Comparison of ENCODE assay signal across 17 mouse cellular contexts in the genomic region with DNA sequence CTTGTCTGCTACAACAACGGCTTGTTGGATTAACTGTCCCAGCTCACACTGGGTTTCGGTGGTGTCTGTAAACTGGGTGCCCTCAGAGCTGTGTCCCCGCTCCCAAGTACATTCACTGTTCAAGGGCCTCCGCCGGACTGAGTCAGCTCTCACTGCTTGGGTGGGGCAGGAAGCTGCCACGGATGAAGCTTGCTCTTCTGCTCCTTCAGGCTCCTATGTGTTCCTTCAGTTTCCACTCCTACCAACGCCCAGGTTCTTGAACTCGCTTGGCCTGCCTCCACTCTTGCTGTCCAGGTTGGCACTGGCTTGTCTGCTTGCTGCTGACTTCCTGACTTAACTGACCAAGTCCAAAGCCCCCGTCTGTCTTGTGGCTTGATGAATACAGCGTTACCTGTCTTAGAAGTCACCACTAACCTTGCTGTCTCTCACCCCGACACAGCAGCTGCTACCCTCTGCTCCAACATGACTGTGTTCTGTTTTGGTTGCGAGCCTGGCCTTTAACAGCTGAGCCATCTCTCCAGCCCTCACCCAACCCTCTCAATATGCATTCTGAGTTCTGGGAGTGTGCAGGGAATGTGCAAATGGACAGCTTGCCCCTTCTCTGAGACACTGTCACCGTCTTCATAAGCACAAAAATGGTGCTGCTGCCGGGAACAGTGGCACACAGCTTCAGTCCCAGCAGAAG.
A peak's percentile ranks its signal among the peaks of the same experiment; 100 is the strongest.
DNase-seq lines count a peak whose midpoint lies in the region; ATAC-seq and TF ChIP-seq lines count a peak whose summit lies in the region.
"Had no signal": no experiment of that assay in that cellular context is flagged by ENCODE, and none has a peak within 500 bp of the region (broad histone marks: within the 10 kb centered on the region; RNA-seq: fewer than 3 reads in every experiment).

No protein-coding gene starts in this region.

- ATAC-seq in liver, embryonic 12.5 days: no peak
- ATAC-seq in intestine, postnatal 0 days: peak; percentile 75

- TF ChIP-seq CTCF in intestine, postnatal 0 days (IDR thresholded peaks at IDR 0.05; ENCODE audit: low read depth): no peak
- TF ChIP-seq CTCF in cerebellum, adult 2 months (IDR thresholded peaks at IDR 0.05; ENCODE audit: borderline replicate concordance, insufficient read depth, low read depth, low read length): no peak

- H3K27ac ChIP-seq in liver, embryonic 12.5 days: no peak overlapping the region
- H3K27ac ChIP-seq in intestine, postnatal 0 days (ENCODE audit: low read depth, low read length): peak overlapping the region; percentile 50
- no peak overlapping the region for H3K27ac ChIP-seq in cerebellum, adult 2 months (ENCODE audit: insufficient read depth, low read length)
- H3K27ac ChIP-seq: embryonic facial prominence, embryonic 10.5 days; forebrain, embryonic 10.5 days; heart, embryonic 15.5 days; layer of hippocampus, adult 2 months; liver, embryonic 15.5 days; midbrain, embryonic 12.5 days had no signal

- H3K4me3 ChIP-seq in liver, embryonic 12.5 days: no peak overlapping the region
- H3K4me3 ChIP-seq in intestine, postnatal 0 days (ENCODE audit: low read depth, low read length): no peak overlapping the region
- no peak overlapping the region for H3K4me3 ChIP-seq in cerebellum, adult 2 months (replicated peaks; ENCODE audit: insufficient read depth, low read depth, low read length)
- H3K4me3 ChIP-seq: embryonic facial prominence, embryonic 10.5 days; forebrain, embryonic 10.5 days; heart, embryonic 15.5 days; layer of hippocampus, adult 2 months; liver, embryonic 15.5 days; midbrain, embryonic 12.5 days had no signal

- no peak overlapping the region for H3K9ac ChIP-seq in liver, embryonic 12.5 days
- no peak overlapping the region for H3K9ac ChIP-seq in intestine, postnatal 0 days (ENCODE audit: low read depth, low read length)
- H3K9ac ChIP-seq: heart, embryonic 15.5 days; liver, embryonic 15.5 days; midbrain, embryonic 12.5 days had no signal

- H3K36me3 ChIP-seq in liver, embryonic 12.5 days: no peaks in the 10 kb centered on the region
- no peaks in the 10 kb centered on the region for H3K36me3 ChIP-seq in intestine, postnatal 0 days (ENCODE audit: control insufficient read depth, insufficient read depth)
- H3K36me3 ChIP-seq: embryonic facial prominence, embryonic 10.5 days; forebrain, embryonic 10.5 days; heart, embryonic 15.5 days; liver, embryonic 15.5 days; midbrain, embryonic 12.5 days had no signal

- peak; percentile 12 to 35 for DNase-seq in adrenal gland, adult (ENCODE audit: inconsistent age in 2 of 2, low spot score in 1 of 2)
- DNase-seq in adrenal gland, postnatal 4 days (ENCODE audit: low spot score in 2 of 2): no peak
- DNase-seq in liver: peak; percentile 18
- DNase-seq in naive thymus-derived CD4-positive, alpha-beta T cell, adult 2 months (ENCODE audit: low read depth): peak; percentile 68
- no peak for DNase-seq in B cell, adult 2 months
- no peak for DNase-seq in cerebellum, adult 2 months
- DNase-seq: cerebellum, adult 18-20 months; gastrocnemius, postnatal 10 days; retina, postnatal 1 day had no signal

- H3K9me3 ChIP-seq in liver, embryonic 12.5 days (replicated peaks): no peaks in the 10 kb centered on the region
- H3K9me3 ChIP-seq in intestine, postnatal 0 days (ENCODE audit: control insufficient read depth): no peaks in the 10 kb centered on the region
- H3K9me3 ChIP-seq: embryonic facial prominence, embryonic 10.5 days; forebrain, embryonic 10.5 days; heart, embryonic 15.5 days; liver, embryonic 15.5 days; midbrain, embryonic 12.5 days had no signal

- TF ChIP-seq POLR2A in cerebellum, adult 2 months (IDR thresholded peaks at IDR 0.05; ENCODE audit: borderline replicate concordance, insufficient read depth, low read length): no peak

- no peaks in the 10 kb centered on the region for H3K27me3 ChIP-seq in liver, embryonic 12.5 days (replicated peaks)
- no peaks in the 10 kb centered on the region for H3K27me3 ChIP-seq in intestine, postnatal 0 days (replicated peaks; ENCODE audit: control insufficient read depth, insufficient read depth, low read length)
- no peaks in the 10 kb centered on the region for H3K27me3 ChIP-seq in cerebellum, adult 2 months (ENCODE audit: control insufficient read depth, insufficient read depth, low read length)
- H3K27me3 ChIP-seq: heart, embryonic 15.5 days; liver, embryonic 15.5 days; midbrain, embryonic 12.5 days had no signal

- H3K4me2 ChIP-seq in liver, embryonic 12.5 days: no peak overlapping the region
- H3K4me2 ChIP-seq in intestine, postnatal 0 days (replicated peaks; ENCODE audit: low read depth): no peak overlapping the region; the same call in 1 of the 2 replicates
- H3K4me2 ChIP-seq: heart, embryonic 15.5 days; liver, embryonic 15.5 days; midbrain, embryonic 12.5 days had no signal

- 53% methylated on average over 14 of the region's 14 CpGs for WGBS in liver, embryonic 12.5 days (ENCODE audit: insufficient replicate concordance)
- 49% methylated on average over 14 of the region's 14 CpGs for WGBS in intestine, postnatal 0 days
- WGBS in cerebellum, adult 2 months: 79% methylated on average over 14 of the region's 14 CpGs

- peaks cover 26% of the 10 kb centered on the region for H3K4me1 ChIP-seq in liver, embryonic 12.5 days
- H3K4me1 ChIP-seq in intestine, postnatal 0 days (replicated peaks; ENCODE audit: control insufficient read depth, insufficient read depth, low read length): peaks cover 10% of the 10 kb centered on the region; the same call in 1 of the 2 replicates
- peaks cover 19% of the 10 kb centered on the region for H3K4me1 ChIP-seq in cerebellum, adult 2 months (ENCODE audit: control insufficient read depth, insufficient read depth, low read length)

Comparison
In these comparisons a context has a peak if more than half of its experiments do, and no peak if none do; other contexts are left out.
1. DNase-seq: peak in adrenal gland, adult (2 of 2), liver (single experiment) and naive thymus-derived CD4-positive, alpha-beta T cell, adult 2 months (single experiment); none in adrenal gland, postnatal 4 days (0 of 2), B cell, adult 2 months (0 of 2) and cerebellum, adult 2 months (0 of 2).